Mouse (Mus musculus) layer of hippocampus, adult 11-12 months (tissue): ENCODE data around the gene Gm21876.
"Not testable (repeated sequence)": the region's sequence is repeated elsewhere in the genome, so short reads cannot be mapped to it uniquely, and the experiment has no call there.

ENCODE experiments used
- DNase-seq: peaks from one replicate; pipeline ENCODE4 v3.0.0; 2022; ENCODE audit warnings: low spot score

Gene Gm21876

DNA sequence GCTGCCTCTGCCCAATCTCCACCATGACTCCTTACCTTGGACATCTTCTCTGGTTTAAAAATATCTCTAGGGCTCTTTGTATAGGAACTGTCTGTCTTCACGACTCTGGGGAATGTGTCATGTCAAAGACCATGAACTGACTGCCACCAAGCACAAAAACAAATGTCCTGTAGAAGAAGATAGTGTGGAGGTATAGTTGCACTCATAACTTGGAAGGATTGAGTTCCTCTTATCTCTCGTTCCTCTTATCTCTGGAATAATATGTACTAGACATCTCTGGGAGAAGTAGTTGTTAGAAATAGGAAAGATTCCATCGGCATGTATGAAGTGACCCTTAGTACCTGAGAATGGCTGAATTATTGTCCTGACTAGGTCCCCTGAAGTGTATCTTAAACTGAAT is at the start of gene Gm21876:
Gm21876 (minus strand) TSS at position 101 of the 400 bp plus-strand sequence.
- DNase-seq = no peak

DNA sequence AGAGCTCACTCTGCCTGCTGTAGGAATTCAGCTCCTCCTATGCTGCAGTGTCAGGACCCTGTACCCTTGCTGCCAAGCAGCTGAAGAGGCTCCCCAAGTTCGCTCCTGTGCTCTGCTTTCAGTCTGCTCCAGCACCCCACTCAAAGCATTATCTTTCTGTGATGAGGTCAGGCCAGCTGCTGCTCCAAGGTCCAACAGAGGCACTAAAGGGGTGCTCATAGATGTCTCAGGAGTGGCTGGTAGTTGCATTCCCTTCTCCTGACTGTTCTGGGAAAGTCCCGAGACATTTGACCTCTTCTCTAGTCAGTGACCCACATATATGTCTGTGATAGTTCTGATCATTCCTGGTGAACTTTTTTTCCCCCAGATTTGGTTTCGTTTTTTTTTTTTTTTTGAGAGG is 45.0 kb upstream of the Gm21876 start:
- DNase-seq = no peak

DNA sequence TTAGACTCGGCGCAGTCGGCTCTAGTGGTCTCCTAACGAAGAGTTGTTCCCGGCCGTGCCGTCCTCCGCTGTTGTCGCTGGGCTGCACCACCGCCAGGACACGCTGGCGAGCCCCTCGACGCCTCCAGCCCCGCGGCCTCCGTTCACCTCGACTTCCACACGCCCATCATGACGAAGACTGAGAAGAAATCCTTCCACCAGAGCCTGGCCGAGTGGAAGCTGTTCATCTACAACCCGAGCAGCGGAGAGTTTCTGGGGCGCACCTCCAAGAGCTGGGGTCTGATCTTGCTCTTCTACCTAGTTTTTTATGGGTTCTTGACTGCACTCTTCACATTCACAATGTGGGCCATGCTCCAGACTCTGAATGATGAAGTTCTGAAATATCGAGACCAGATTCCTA is 28.8 kb downstream of the Gm21876 start:
- not testable (repeated sequence) for DNase-seq
